Mouse (Mus musculus) heart, embryonic 11.5 days (tissue): ENCODE measurements around the gene Ppia. TPM values are rescaled to one million over a fixed set of nuclear protein-coding genes. Genes with fewer than 3 reads are reported as not detected.
"Not testable (repeated sequence)": the region's sequence is repeated elsewhere in the genome, so short reads cannot be mapped to it uniquely, and the experiment has no call there.

Source experiments
- ATAC-seq: fragments of 200-750 bp; cut with Nextera tagmentation; replicated peaks from 2 replicates; pipeline ENCODE4 v1.8.0; 2017; ENCODE audit warnings: moderate library complexity; ENCODE audit not compliant: insufficient number of reproducible peaks, low FRiP score, low TSS enrichment
- H3K27ac ChIP-seq: fragments of 300-500 bp; sonication (generic); 2 replicates; pipeline ENCODE4 v1.5.1; 2014; ENCODE audit warnings: mild to moderate bottlenecking, low read depth, low read length
- H3K27me3 ChIP-seq: fragments of 300-500 bp; sonication (generic); 2 replicates; pipeline ENCODE4 v1.6.1; 2014; ENCODE audit warnings: mild to moderate bottlenecking, low read length, mixed read lengths; ENCODE audit not compliant: control insufficient read depth, insufficient read depth
- H3K36me3 ChIP-seq: fragments of 300-500 bp; sonication (generic); 2 replicates; pipeline ENCODE4 v1.6.1; 2014; ENCODE audit warnings: mild to moderate bottlenecking, low read length, moderate library complexity, mixed read lengths; ENCODE audit not compliant: control insufficient read depth, insufficient read depth
- H3K4me1 ChIP-seq: fragments of 300-500 bp; sonication (generic); 2 replicates; pipeline ENCODE4 v1.6.1; 2014; ENCODE audit warnings: low read length; ENCODE audit not compliant: control insufficient read depth, insufficient read depth
- H3K4me2 ChIP-seq: fragments of 300-500 bp; sonication (generic); 2 replicates; pipeline ENCODE4 v1.6.1; 2014; ENCODE audit warnings: mild to moderate bottlenecking, moderate library complexity
- H3K4me3 ChIP-seq: fragments of 300-500 bp; sonication (generic); 2 replicates; pipeline ENCODE4 v1.5.1; 2014; ENCODE audit warnings: low read depth, low read length
- H3K9ac ChIP-seq: fragments of 300-500 bp; sonication (generic); 2 replicates; pipeline ENCODE4 v1.6.1; 2014; ENCODE audit warnings: mild to moderate bottlenecking, low read depth, low read length, moderate library complexity
- H3K9me3 ChIP-seq: fragments of 300-500 bp; sonication (generic); replicated peaks from 2 replicates; pipeline ENCODE4 v1.6.1; 2016; ENCODE audit warnings: low read length; ENCODE audit not compliant: control insufficient read depth
- WGBS: fragments of 180-500 bp; shearing (Covaris S2); extraction: QIAGEN DNeasy Blood & Tissue Kit; methylation state at CpG from one replicate; pipeline ENCODE4 v1.1.7; 2014; ENCODE audit not compliant: insufficient replicate concordance; 5-methylcytosine and 5-hydroxymethylcytosine counted together
- polyA plus RNA-seq: library from polyadenylated mRNA; unstranded; fragments of >200 nt; fragmentation: Nextera tagmentation; extraction: Ambion mirVana; gene quantifications from 2 replicates; pipeline ENCODE4 v1.2.1, GENCODE M21; 2014

The Ppia gene
- polyA plus RNA-seq, 1 experiment from 2014 or later, result 4,598 TPM

DNA sequence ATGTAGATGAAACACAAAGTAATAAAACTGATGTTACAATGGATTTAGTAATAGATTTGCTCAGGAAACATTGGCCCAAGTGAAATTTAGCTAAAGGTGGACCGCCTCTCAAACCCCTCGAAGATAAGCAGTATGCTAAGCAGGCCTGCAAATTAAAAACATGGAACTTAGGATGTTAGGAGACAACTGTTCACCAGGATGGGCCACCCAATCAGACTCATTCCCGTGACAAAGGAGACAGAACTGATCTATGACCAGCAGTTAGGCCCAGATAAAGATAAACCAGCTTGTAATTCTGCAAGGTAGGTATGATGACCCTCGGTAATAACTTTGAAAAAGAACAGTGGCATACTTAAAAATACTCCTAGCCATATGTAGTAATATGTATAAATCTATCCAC is 27.9 kb downstream of the Ppia start:
- H3K9me3 ChIP-seq, result no peaks in the 10 kb centered on the region
- ATAC-seq, result no peak
- peak overlapping the region; percentile 77 for H3K4me3 ChIP-seq
- no peaks in the 10 kb centered on the region; the same call in 1 of the 2 replicates for H3K4me1 ChIP-seq
- H3K27ac ChIP-seq, result peak overlapping the region; percentile 91; the same call in 1 of the 2 replicates
- no peaks in the 10 kb centered on the region for H3K27me3 ChIP-seq
- H3K4me2 ChIP-seq, result peak overlapping the region; percentile 83
- 50% methylated on average over 4 of the region's 4 CpGs for WGBS
- peak overlapping the region; percentile 88 for H3K9ac ChIP-seq
- no peaks in the 10 kb centered on the region for H3K36me3 ChIP-seq

DNA sequence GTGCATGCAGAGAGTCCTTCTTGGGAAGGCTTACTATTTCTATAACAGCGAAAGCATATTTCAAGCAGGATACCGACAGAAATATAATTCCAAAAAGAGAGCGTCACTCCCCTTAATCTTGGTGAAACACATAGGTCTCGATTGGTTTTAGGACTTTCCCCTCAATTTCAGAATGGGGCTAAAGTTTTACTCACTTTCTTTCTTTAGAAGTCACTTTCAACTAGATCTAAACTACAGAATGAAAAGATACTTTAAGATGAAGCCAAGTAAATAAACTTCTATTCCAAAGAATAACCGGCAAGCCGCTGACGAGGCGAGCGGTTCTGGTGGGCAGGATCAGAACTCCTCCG is 28.5 kb downstream of the Ppia start:
- H3K9me3 ChIP-seq, result no peaks in the 10 kb centered on the region
- H3K4me3 ChIP-seq, result peak overlapping the region; percentile 77
- peak overlapping the region; percentile 88 for H3K9ac ChIP-seq
- H3K36me3 ChIP-seq, result no peaks in the 10 kb centered on the region
- WGBS, result under 1% methylated on average over 10 of the region's 10 CpGs
- H3K4me2 ChIP-seq, result peak overlapping the region; percentile 83
- no peak for ATAC-seq
- H3K27ac ChIP-seq, result peak overlapping the region; percentile 91
- no peaks in the 10 kb centered on the region; the same call in 1 of the 2 replicates for H3K4me1 ChIP-seq
- no peaks in the 10 kb centered on the region for H3K27me3 ChIP-seq

DNA sequence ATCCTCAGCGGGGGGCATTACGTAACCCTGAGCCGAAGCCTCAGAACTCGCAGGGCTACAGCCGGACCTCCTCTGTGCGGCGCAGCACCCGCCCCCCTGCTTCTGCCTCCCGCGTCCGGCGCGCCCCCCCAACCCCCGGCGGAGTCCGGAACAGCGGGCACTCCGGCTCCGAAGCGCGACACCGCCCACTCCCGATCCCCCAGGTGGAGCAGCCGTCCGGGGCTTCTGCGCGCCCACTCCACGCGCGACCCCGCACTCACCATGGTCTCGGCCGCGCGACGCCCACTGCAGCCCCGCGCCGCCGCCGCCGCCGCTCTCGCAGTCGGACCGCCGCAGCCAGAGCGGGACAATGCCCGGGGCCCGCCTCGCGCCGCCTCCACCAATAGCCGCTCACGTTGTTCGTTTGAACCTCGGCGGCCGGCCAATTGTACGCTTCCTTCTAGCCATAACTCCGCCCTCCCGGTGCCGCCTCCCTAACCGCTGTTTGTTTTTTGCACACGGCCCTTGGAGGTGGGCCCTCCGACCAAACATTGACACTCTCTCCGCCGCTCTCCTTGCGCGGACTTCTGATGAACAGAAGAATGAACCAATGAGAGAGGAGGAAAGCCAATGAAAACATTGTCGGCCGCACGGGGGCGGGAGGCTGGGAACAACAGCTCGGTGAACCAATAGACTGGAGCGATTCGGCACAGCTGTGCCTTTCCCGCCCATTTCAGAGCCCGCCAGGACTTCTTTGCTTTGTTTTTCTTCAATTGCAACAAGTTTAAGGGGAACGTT is 29.0 kb downstream of the Ppia start, which contains the start of gene H2afv:
TSS of gene H2afv (minus strand) at position 367 of the 777 bp plus-strand sequence.
- Histone ChIP-seq H3K9ac (peak within 1 kb of the TSS; percentile 88), H3K27ac (peak within 1 kb of the TSS; percentile 91), H3K4me3 (peak within 1 kb of the TSS; percentile 77), H3K27me3 (no peaks in the 10 kb centered on the region), H3K36me3 (no peaks in the 10 kb centered on the region), H3K9me3 (no peaks in the 10 kb centered on the region), H3K4me2 (peak within 1 kb of the TSS; percentile 83), H3K4me1 (no peaks in the 10 kb centered on the region; the same call in 1 of the 2 replicates)
- peak; percentile 99 for ATAC-seq
- WGBS, result under 1% methylated on average over 79 of the region's 80 CpGs

DNA sequence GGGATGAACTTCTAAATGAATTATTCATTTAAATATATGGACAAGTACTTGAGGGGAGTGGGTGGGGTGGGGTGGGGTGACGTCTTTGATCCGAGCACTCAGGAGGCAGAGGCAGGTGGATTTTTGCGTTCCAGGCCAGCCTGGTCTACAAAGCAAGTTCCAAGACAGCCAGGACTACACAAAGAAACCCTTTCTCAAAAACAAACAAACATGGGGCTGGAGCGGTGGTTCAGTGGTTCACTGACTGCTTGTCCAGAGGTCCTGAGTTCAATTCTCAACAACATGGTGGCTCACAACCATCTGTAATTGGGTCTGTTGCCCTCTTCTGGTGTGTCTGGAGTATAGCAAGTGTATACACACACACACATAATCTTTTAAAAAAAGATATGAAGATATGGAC is 30.2 kb downstream of the Ppia start:
- no peak for ATAC-seq
- H3K4me2 ChIP-seq, result no peak overlapping the region
- H3K27me3 ChIP-seq, result no peaks in the 10 kb centered on the region

DNA sequence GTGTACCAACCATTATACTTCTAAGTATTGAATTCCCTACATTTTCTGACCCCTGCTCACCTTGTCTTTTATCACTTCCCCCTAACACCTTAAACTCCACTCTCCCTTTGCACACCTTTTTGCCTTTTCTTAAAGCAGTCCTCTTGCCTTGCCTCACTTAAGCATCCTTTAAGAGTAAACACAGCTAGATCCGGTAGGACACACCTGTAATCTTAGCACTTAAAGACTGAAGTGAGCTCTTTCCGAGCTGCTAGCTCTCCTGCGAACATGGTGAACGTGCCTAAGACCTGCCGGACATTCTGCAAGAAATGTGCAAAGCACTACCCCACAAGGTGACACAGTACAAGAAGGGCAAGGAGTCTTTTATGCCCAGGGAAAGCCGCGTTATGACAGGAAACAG is 30.7 kb downstream of the Ppia start:
- 87% methylated on average over 7 of the region's 7 CpGs for WGBS
- no peak for ATAC-seq

More for the DNA sequence above, 30.2 kb downstream of the Ppia start:
- WGBS, result 74% methylated on average over 4 of the region's 4 CpGs
- Histone ChIP-seq H3K36me3 (no peaks in the 10 kb centered on the region), H3K9me3 (no peaks in the 10 kb centered on the region), H3K4me3 (no peak overlapping the region), H3K4me1 (no peaks in the 10 kb centered on the region; the same call in 1 of the 2 replicates), H3K9ac (no peak overlapping the region), H3K27ac (no peak overlapping the region)

DNA sequence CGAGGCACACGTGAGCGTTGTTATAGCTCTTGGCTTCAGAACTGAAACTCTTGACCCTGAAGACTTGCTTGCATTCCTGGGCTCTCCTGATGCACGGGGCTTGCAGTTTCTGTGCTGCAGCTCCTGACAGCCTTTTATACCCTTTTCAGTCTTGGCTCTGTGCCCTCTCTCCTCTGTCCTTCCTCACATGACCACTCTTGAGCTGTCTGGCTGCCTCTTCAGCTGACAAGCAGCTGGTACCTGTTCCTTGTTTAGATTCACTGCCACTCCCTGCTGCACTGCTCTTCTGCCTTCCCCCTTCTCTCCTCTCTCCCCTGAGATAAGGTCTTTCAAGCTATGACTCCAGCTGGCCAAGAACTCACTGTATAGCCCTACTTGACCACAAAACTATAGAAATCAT is 32.2 kb downstream of the Ppia start:
- 74% methylated on average over 4 of the region's 4 CpGs for WGBS

More for the DNA sequence above, 30.7 kb downstream of the Ppia start:
- no peak overlapping the region for H3K4me2 ChIP-seq
- H3K27me3 ChIP-seq, result no peaks in the 10 kb centered on the region
- no peaks in the 10 kb centered on the region; the same call in 1 of the 2 replicates for H3K4me1 ChIP-seq
- H3K9me3 ChIP-seq, result no peaks in the 10 kb centered on the region
- H3K4me3 ChIP-seq, result no peak overlapping the region
- H3K9ac ChIP-seq, result no peak overlapping the region
- H3K36me3 ChIP-seq, result no peaks in the 10 kb centered on the region
- no peak overlapping the region for H3K27ac ChIP-seq

DNA sequence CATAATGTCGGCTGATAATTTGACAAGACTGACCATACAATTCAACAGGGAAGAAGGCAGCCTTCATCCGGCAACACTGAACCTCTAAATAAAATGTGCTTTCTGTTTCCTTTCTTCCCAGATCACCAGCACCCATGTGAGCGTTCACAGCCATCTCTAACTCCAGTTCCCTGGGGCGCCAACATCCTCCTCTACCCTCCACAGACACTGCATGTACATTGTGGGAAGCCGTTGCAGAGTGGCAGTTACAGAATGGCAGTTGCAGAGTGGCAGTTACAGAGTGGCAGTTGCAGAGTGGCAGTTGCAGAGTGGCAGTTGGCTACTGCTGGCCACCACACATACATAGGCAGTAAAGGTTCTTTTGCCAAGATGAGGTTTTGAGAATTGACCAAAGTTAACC is 32.9 kb downstream of the Ppia start:
- ATAC-seq, H3K4me3 ChIP-seq, H3K4me2 ChIP-seq, H3K4me1 ChIP-seq, H3K27me3 ChIP-seq, H3K36me3 ChIP-seq, H3K27ac ChIP-seq, H3K9ac ChIP-seq, H3K9me3 ChIP-seq: not testable (repeated sequence)
- WGBS, result 91% methylated on average over 5 of the region's 5 CpGs

More for the DNA sequence above, 32.2 kb downstream of the Ppia start:
- Histone ChIP-seq H3K27me3 (no peaks in the 10 kb centered on the region), H3K9ac (no peak overlapping the region), H3K36me3 (no peaks in the 10 kb centered on the region), H3K9me3 (no peaks in the 10 kb centered on the region), H3K4me1 (no peaks in the 10 kb centered on the region; the same call in 1 of the 2 replicates), H3K27ac (no peak overlapping the region), H3K4me3 (no peak overlapping the region), H3K4me2 (no peak overlapping the region)
- no peak for ATAC-seq

DNA sequence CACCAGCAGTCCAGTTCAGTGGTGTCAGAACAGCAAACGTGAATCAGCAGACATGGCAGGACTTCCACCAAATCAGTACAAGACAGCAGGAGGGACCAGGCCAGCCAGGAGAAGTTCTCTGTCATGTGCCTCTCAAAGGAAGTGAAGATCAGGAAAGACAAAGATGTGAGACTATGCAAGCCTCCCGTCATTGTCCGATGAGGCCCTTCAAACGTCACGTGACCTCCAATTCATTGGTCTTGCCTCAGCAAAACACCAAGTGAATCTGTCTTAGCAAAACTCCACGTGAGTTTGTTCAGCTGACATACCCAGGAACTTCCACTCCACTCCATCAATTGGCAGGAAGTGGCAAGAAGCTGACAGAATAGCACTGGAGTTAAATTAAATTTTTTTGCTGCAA is 40.8 kb downstream of the Ppia start:
- H3K27me3 ChIP-seq, result no peaks in the 10 kb centered on the region
- H3K4me2 ChIP-seq, result no peak overlapping the region
- WGBS, result 64% methylated on average over 6 of the region's 6 CpGs
- no peak overlapping the region for H3K27ac ChIP-seq
- no peak overlapping the region for H3K4me3 ChIP-seq
- H3K9me3 ChIP-seq, result no peaks in the 10 kb centered on the region
- ATAC-seq, result no peak
- H3K4me1 ChIP-seq, result no peaks in the 10 kb centered on the region
- H3K9ac ChIP-seq, result no peak overlapping the region
- H3K36me3 ChIP-seq, result no peaks in the 10 kb centered on the region
